Mouse (Mus musculus) embryo, embryonic 10.5 days (tissue): Measurements from ENCODE around the gene Per2.
"Not testable (repeated sequence)": the region's sequence is repeated elsewhere in the genome, so short reads cannot be mapped to it uniquely, and the experiment has no call there.

Experiments used
- DNase-seq: peaks from one replicate; pipeline ENCODE4 v3.0.0-alpha.2; 2015; ENCODE audit warnings: low spot score

The Per2 gene

DNA sequence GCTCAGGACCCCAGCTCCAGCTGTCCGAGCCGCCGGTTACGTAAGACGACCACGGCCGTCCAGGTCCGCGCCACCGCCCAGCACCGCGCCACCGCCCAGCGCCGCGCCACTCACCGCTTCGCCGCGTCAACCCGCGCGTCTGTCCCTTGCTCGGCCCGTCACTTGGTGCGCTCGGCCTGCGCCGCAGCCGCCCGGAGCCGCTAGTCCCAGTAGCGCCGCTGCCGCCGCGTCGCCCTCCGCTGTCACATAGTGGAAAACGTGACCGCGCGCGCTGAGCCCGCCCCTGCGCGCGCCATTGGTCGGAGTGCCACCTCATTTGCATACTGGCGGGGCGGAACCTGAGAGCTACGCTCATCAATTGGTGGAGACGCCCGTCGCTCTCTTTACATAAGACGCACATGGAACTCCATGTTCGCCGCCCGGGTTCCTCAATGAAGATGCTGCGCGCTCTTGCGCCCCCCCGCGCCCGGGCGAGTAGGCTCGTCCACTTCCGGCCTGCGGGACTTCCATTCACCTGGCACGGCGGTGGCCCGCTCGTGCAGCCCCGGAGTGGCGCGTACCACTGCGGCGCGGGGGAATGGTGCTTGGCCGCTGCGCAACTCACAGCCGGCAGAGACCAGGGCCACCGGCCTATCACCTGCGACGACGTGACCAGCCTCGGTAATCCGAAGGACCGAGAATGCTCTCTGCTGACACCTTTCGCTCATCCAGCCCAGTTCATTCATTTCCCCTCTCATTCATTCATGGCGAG lies at the start of gene Per2:
Gene Per2 (minus strand): TSS at position 266 of the 751 bp plus-strand sequence.
- DNase-seq: peak; percentile 100

DNA sequence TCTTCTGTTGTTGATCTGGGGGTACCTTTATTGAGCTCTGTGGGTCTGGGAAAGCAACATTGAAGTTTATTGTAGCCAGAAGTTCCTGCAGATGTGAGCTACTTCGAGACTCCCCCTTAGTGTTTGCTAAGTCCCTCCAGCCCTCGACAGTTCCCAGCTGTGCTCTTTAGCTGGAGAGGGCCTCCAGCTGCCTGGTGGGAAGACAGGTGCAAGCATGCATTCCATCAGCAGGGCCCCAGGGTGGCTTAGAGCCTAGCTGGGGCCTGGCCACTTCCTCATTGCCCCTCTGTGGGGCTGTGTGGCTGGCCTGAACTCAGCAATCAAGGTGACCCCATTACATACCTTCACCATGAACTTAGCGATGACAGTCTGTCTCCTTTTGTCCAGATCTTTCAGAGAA lies 45.5 kb upstream of the Per2 start:
- no peak for DNase-seq

DNA sequence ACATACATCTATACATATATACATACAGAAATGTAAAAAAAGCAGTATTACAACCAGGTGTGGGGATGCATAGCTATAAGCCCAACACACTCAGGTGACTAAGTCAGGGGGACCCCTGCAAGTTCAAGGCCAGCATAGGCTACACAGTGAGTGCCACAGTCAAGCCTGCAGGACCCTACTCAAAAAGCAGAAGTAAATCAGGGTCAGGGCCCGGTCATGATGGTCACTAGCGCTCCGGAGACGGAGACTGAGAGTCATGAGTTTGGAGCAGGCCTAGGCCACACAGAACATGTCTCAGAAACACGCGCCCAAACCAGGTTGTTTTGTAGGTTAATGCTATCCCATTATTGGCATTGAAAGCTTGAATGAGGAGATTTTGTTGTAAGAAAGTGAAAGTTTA lies 39.5 kb upstream of the Per2 start:
- DNase-seq: no peak

DNA sequence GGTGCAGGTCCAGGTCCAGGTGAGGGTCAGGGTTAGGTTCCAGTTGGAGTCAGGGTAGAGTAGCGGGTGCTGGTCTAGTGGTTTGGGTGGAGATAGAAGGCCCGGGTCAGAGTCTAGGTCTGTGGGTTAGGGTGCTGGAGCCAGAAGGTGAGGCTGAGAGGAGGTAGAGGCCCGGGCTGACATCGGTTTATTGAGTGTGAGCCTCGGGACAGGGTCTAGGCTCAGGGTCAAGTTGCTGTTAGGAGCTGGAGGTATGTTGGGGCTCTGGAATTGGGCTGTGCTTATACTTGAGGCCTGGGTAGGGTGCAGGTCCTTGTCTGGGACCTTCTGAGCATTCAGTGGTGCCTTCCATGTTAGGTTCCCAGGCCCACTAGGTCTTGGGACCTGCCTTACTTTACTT lies 36.2 kb upstream of the Per2 start:
- no peak for DNase-seq

DNA sequence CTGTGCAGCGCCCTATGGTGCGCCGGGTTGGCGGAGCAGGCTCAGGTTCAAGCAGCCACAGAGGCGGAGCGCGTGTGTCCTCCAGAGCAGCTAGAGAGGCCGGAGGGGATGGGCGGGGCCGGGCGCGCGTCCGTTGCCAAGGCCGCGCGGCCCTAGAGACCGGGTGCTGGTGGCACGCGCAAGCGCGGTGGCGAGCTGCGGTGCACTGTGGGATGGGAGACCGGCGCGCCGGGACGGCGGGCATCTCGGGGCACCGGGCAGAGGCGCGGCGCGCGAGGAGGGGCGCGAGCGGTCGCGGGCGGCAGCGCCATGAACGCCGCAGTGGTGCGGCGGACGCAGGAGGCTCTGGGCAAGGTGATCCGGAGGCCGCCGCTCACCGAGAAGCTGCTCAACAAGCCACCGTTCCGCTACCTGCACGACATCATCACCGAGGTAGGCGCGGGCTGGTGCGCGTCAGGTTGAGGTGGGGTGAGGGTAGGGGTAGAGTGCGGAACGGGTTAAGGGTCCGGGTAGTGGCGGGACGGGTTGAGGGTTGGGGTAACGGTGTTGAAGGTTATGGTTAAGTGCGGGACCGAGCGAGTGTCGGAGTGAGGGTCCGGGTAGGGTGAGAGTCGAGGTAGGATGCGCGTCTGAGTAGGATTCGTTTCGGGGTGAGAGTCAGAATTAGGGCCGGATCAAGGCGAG lies 35.5 kb upstream of the Per2 start, which contains the start of gene Traf3ip1:
Gene Traf3ip1 (plus strand): TSS at position 191 of the 684 bp plus-strand sequence.
- DNase-seq: peak; percentile 95

DNA sequence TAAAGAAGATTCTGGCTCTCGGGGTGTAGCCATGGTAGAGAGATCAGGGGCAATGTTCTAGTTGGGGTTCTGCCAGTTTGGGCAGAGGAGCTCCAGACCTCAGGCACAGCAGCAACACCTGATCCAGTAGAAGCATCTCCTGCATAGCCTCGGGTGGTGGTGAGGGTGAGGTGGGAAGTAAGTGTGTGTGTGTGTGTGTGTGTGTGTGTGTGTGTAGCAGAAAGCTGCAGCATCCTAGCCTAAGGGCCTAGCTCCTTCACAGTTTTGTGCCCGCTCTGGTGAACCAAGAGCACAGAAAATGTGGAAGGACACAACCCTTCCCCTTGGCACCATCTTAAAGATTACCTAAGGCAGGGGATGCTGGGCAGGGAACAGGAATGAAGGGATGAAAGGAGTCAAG lies 34.8 kb upstream of the Per2 start:
- DNase-seq: no peak

DNA sequence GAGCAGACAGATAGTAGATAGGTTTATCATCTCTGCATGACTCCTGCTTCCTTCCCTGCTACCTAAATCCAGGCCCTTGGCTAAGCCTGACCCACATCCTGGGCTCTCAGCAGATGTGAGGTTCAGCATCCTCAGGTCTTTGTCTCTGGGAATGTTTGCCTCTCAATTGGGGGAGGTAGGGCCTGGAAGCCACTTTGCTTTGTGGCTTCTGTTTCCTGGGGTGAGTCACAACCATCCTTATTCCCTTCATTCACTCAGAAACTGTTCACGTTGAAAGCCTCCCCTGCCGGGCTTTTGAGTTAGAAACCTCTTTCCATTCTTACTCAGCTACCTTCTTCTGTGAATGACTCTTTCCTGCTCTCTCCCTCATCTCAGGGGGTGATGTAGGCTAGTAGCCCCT lies 33.6 kb upstream of the Per2 start:
- DNase-seq: no peak

DNA sequence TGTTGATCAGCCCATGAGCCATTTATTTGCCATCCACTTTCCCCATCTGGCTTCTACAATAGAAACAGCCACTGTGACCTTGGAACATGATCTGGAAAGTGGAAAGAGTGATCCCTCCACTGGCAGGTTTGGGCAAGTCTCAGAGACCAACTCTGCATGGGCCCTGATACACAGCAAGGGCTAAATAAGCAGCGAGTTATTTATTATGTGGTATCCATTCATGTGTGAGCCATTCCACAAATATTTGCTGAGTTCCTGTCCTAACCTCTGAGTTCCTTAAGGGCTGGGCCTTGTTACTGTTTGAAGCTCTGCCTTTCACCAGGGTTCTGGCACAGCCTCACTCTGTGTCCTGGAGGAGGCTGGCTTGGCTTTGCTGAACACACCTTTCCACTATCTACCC lies 31.2 kb upstream of the Per2 start:
- no peak for DNase-seq

DNA sequence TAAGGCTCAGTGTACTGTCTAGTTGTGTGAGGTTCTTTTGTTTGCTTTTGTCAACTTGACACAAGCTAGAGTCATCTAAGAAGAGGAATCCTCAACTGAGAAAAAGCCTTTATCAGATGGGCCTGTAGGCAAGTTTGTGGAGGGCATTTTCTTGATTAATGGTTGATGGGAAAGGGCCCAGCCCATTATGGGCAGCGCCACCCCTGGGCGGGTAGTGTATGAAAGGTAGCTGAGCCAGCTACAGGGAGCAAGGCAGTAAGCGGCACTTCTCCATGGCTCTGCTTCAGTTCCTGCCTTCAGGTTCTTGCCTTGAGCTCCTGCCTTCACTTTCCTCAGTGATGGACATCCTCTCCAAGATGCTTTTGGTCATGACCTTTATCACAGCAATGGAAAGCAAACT lies 27.0 kb upstream of the Per2 start:
- no peak for DNase-seq

DNA sequence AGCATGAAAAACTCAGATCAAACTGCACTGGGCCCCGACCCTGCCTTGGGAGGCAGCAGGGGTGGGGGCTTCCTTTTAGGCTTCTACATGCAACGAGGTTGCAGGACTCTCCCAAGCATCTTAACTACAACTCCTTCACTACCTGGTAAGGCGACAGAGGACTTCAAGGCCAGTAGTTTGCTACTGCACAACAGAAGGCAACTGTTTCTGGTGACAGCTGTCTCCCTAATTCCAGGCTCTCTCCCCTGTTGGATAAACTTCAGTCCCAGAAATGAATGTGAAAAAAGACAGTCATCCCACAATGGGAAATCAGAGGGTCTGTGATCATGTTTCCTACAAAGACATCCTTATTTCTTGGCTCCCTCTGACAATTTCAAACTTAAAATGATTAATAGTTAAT lies 26.3 kb upstream of the Per2 start:
- DNase-seq: no peak

DNA sequence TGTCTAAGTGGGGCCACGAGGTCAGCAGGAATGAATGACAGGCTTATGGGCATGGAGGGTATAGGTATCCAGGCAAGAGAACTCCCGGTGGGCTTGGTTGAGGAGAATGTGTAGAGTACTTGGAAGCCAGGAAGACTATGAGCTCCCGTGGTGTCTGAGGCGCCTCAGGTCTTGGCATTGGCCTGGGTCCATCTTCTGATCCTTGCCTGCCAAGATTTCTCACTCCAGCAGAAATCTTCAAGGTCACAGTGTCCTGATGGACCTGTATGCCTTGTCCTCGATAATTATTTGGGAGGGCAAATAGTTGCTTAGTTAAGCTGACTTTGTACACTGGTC lies 24.9 kb upstream of the Per2 start:
- DNase-seq: no peak

DNA sequence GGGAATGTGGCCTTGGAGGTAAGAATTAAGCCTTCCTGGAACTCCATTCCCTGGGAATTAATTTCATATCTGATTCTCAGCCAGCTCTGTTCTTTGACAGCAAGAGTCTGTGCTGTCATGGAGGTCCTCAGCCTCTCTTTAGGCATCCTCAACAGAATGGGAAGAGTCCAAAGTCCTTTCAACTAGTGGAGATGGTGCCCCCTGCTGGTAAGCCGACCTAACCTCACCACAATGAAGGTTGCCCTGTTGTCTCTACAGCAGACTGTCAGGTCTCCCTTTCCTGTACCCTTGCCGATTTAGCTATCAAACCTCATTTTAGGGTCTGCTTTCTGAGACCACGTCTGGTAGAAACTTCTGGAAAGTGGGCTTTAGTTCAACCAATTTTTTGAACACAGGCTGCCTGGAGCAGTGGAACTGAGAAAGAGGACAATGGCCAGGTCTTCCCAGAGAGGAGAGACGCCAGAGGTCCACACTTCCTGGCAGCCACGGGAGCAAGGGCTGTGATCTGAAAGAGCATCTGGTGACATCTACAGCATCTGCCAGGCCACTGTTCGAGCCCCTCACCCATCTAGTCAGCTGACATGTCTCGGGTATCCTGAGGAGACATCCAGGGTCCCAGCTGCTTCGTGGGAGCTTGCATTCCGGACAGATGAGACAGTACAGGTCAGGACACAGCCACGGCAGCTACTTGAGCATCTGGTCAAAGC lies 24.3 kb upstream of the Per2 start:
- peak; percentile 91 for DNase-seq

DNA sequence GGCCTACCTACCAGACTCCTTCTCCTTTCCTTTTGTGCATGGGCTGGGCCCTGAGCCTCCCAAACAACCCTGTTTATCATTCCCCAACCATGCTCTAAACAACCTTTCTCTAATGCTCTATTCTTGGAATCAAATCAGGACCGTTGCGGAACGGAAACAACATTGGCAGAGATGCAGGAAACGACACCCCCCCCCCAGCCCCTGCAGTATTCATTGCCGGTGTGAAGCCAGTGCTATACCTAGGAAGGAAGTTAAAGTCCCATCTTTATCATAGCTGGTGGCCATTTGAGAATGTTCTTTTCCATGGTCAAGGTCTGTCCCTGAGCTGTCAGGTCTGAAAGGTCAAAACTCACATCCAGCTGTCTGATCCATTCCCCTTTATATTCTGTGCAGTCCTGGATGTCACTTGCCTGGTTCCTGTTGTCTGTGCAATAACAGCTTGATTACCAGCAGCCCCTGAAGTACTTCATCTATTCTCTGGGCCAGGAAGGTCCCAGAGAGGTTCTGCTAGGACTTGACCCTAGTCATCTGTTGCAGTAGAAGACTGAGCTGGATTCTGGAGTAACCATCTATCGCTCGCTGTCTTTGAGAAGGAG lies 23.6 kb upstream of the Per2 start:
- no peak for DNase-seq

DNA sequence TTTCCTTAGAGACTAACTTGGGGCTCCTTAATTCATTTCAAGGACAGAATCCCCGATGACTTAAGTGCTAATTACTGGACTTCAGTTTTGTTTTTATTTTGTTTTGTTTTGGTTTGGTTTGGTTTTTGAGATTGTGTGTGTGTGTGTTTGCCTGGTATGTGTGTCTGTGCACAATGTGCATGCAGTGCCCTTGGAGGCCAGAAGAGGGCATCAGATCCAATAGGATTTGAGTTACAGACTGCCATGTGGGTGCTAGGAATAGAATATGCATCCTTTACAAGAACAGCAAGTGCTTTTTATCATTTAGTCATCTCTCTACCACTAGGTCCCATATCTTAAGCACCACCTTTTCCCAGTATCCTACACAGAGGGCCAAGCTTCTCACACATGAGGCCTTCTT lies 19.8 kb upstream of the Per2 start:
- DNase-seq: no peak

DNA sequence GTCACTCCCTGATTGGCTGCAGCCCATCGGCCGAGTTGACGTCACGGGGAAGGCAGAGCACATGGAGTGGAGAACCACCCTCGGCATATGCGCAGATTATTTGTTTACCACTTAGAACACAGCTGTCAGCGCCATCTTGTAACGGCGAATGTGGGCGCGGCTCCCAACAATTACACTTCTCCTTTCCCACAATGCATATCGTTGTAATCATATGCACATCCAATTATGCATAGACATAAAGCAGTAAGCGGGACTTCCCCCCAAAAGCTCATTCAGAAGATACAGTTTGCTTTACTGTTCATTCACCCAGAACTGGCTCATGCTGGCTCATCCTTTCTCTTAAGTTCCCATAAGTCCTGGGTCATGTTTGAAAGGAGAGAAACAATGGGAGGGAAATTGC lies 19.0 kb upstream of the Per2 start:
- DNase-seq: not testable (repeated sequence)

DNA sequence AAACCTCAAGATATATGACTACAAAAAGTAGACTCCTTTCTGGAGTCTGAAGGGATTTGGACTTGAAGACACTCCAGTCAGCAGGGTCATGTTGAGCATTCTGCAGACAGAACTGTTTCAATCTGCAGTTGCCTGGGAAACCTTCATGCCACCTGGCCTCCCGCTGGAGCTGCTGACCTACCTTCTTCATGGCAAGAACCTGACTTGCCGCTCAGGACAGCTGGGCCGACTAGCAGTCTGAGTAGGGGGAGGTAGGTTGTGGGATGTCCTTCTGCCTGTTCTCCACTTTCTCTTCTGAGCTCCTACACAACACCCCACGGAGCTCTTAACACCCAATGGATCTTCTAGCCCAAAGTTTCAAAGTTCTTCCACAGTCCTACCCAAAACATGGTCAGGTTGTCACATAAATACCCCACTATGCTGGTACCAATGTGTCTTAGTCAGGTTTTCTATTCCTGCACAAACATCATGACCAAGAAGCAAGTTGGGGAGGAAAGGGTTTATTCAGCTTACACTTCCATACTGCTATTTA lies 10.8 kb upstream of the Per2 start:
- no peak for DNase-seq

DNA sequence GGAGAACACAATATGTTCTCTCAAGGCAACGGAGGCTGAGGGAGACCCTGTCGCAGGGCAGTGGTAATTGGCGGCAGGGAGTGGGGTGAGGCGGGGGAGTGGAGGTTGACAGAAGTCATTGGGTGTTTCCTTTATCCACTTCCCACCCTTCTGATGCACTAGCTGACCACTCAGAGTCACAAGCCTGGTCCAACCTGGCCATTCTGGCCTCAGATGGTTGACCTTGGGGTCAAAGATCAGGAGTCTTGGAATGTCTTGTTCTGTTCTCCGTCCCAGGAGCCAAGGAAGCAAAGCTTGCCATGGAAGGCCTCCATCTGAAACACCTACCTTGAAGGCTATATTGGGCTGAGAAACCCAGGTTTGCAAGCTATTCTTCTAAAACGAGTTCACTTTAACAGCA lies 7.1 kb upstream of the Per2 start:
- no peak for DNase-seq

DNA sequence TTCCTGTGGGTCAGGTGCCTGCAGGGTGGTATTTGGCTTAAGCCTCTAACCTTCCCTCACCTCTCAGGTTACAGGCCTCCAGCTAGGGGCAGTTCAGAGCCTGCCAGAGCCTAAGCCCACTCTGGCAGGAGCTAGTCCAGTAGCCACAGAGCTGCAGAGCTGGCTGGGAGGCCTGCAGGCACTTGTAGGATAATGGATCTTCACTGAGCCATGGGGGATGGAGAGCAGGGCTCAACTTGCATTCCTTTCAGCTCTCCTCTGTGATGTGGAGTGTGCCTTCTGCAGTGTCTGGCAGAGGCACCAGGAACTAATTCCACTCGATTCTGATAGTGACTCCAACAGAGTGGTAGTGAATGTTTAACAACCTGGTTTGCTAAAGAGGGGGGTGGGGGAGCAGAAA lies 6.1 kb upstream of the Per2 start:
- DNase-seq: no peak

DNA sequence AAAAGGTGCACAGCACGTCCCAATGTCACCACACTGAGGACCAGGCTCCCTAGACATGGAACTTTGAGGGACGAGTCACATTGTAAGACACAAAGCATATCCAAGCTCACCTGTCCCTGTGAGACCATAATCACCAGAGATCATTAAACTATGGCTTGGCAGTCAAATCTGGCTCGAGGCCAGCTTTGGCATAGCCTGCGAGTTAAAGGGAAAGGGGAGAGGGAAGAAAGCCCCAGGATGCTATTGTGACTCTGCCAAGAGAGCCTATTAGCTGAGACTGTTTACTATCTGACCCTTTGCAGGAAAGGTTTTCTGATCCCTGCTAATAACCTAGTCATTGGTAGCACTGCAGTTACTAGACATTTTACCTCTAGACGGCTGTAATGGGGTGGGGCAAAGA lies 5.3 kb upstream of the Per2 start:
- DNase-seq: no peak

DNA sequence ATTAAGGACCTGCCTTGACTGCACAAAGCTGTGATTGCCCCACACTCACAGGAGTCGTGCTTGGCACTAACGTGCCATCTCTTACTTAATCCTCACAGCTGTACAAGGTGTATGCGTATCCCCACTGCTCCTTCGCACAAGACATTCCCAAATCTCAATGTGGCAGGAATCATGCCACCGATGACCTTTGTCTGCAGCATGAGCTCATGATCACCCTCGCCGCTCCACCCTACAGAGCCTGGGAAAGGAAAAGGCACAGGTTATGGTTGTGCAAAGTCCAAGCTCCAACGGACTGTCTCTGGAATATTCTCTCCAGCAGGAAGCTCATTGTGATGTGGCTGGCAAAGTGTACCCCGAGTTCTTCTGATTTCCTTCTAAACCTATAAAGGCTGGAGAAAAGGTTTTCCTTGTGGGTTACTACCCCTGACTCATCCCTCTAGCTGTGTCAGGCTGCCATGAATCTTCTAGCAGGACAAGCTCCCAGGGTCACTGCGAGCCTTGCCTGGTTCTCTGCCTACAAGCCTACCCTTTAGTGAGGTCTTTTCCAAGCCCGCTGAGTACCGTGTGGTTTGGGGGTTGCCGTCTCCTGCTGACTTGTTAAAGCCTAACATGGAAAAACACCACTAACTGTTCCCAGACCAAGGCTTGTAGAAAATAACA lies 4.3 kb upstream of the Per2 start:
- no peak for DNase-seq

DNA sequence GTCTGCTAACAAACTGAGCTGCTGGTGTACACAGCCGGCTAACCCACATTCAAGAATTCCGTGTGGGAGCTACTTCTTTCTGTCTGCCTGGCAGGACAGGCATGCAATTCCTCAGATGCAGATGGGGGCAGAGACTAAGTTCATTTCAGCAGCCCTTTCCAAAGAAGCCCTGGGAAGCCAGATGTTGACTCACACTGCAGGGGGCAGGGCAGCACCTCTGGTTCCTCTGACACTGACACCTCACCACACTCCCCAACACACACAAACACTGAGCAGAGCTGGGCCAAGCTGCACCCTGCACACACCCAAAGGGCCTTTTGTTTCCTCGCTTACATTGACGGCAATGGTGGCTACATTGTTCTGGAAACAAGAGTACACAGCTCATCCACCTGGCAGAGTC lies 1.4 kb upstream of the Per2 start:
- no peak for DNase-seq

DNA sequence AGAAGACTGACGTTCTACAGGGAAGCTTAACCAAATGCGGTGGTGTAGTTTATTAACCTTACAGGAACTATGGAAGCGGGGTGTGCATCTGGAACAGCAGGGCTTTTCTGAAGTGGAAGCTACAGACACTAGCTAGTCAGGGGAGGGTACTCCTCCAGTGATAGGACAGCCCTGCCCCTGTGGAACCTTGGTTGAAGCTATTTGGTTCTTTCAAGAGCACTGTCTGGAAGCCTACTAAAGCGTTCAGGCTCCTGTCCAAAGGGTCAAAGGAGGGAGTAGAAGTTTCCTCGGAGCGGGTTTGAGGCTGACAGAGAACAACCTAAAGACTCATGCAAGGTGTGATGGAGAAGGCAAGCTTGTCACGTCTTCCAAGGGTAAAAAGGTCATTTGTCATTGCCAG lies 945 bp upstream of the Per2 start:
- DNase-seq: no peak
